Mouse (Mus musculus): ENCODE measurements around the gene Glt8d2.

DNA sequence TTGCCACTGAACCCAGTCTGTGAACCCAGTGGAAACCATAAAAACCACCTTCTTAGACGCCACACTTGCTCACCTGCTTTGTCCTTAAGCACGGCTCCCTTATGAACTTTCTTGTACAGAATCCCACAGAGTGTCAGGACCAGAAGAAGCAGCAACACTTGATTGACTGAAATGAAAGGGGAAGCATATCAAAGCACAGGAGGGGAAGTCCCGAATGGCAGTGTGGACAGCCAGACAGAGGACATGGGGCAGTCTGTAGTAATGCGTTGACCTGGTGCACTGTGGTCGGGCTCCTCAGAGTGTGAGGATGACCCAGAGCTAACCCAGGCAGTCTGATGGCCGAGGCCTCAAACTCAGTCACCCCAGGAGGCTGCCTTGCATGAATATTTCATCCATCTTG lies 20.2 kb downstream of the Glt8d2 start:
- TF ChIP-seq CTCF (IDR thresholded peaks at IDR 0.05; ENCODE audit: low read depth, low read length), result no peak
- no peak for TF ChIP-seq POLR2A (IDR thresholded peaks at IDR 0.05; ENCODE audit: insufficient read depth, low read length)
